Mouse (Mus musculus): Measurements from ENCODE around the gene Pik3ap1.

- no peak for TF ChIP-seq POLR2A (IDR thresholded peaks at IDR 0.05; ENCODE audit: insufficient read depth, low read depth, low read length)
- TF ChIP-seq CTCF (IDR thresholded peaks at IDR 0.05): no peak
Observed at GRCm38 (mm10) chr19:41347326-41347725, 37.6 kb downstream of the Pik3ap1 start.
